Mouse (Mus musculus) stomach, postnatal 0 days (tissue): ENCODE results near the gene Spata2l. TPM values are rescaled to one million over a fixed set of nuclear protein-coding genes. Genes with fewer than 3 reads are reported as not detected.
"Not testable (repeated sequence)": the region's sequence is repeated elsewhere in the genome, so short reads cannot be mapped to it uniquely, and the experiment has no call there.

Experiments
- ATAC-seq: fragments of 200-750 bp; cut with Nextera tagmentation; 2 replicates; pipeline ENCODE4 v1.8.0; 2017; ENCODE audit not compliant: low FRiP score, low TSS enrichment
- DNase-seq: peaks from one replicate; pipeline ENCODE4 v3.0.0-alpha.2; 2016; ENCODE audit warnings: low spot score
- H3K27ac ChIP-seq: fragments of 300-500 bp; sonication (generic); replicated peaks from 2 replicates; pipeline ENCODE4 v1.5.1; 2014; ENCODE audit warnings: mild to moderate bottlenecking, control low read depth
- H3K27me3 ChIP-seq: fragments of 300-500 bp; sonication (generic); 2 replicates; pipeline ENCODE4 v1.6.1; 2014; ENCODE audit warnings: low read length; ENCODE audit not compliant: control insufficient read depth, insufficient read depth
- H3K36me3 ChIP-seq: fragments of 300-500 bp; sonication (generic); 2 replicates; pipeline ENCODE4 v1.6.1; 2014; ENCODE audit warnings: low read length, mixed read lengths; ENCODE audit not compliant: control insufficient read depth, insufficient read depth
- H3K4me1 ChIP-seq: fragments of 300-500 bp; sonication (generic); replicated peaks from 2 replicates; pipeline ENCODE4 v1.6.1; 2014; ENCODE audit warnings: antibody characterized with exemption; ENCODE audit not compliant: control insufficient read depth, insufficient read depth
- H3K4me2 ChIP-seq: fragments of 300-500 bp; sonication (generic); replicated peaks from 2 replicates; pipeline ENCODE4 v1.6.1; 2014; ENCODE audit warnings: low read depth, mild to moderate bottlenecking, control low read depth, moderate library complexity
- H3K4me3 ChIP-seq: fragments of 300-500 bp; sonication (generic); 2 replicates; pipeline ENCODE4 v1.5.1; 2014; ENCODE audit warnings: low read depth, low read length, control low read depth
- H3K9ac ChIP-seq: fragments of 300-500 bp; sonication (generic); 2 replicates; pipeline ENCODE4 v1.6.1; 2014; ENCODE audit warnings: mild to moderate bottlenecking, low read length, control low read depth, mixed read lengths
- H3K9me3 ChIP-seq: fragments of 300-500 bp; sonication (generic); 2 replicates; pipeline ENCODE4 v1.6.1; 2016; ENCODE audit warnings: low read length; ENCODE audit not compliant: control insufficient read depth
- CTCF ChIP-seq: IDR thresholded peaks from 2 replicates; pipeline ENCODE4 v1.5.1; 2016; ENCODE audit warnings: antibody characterized with exemption, low read depth, mild to moderate bottlenecking, moderate library complexity
- EP300 ChIP-seq: optimal IDR thresholded peaks from 2 replicates; pipeline ENCODE3; 2016; ENCODE audit warnings: antibody characterized with exemption
- WGBS: fragments of 180-500 bp; shearing (Covaris S2); extraction: QIAGEN DNeasy Blood & Tissue Kit; methylation state at CpG from one replicate; pipeline ENCODE4 v1.1.7; 2014; 5-methylcytosine and 5-hydroxymethylcytosine counted together
- polyA plus RNA-seq: library from polyadenylated mRNA; unstranded; fragments of >200 nt; fragmentation: Nextera tagmentation; extraction: Ambion mirVana; gene quantifications from 2 replicates; pipeline ENCODE4 v1.2.1, GENCODE M21; 2015

Spata2l gene
- polyA plus RNA-seq, 1 experiment from 2014 or later = 3.1 TPM

- Histone ChIP-seq H3K27me3 (no peaks in the 10 kb centered on the region), H3K27ac (no peak overlapping the region), H3K9ac (no peak overlapping the region), H3K36me3 (peaks cover 33% of the 10 kb centered on the region), H3K4me1 (no peaks in the 10 kb centered on the region), H3K4me2 (no peak overlapping the region), H3K4me3 (no peak overlapping the region), H3K9me3 (no peaks in the 10 kb centered on the region)
- DNase-seq = no peak
- WGBS = 76% methylated on average over 14 of the region's 14 CpGs
- peak; percentile 15; the same call in 1 of the 2 replicates for ATAC-seq
- TF ChIP-seq EP300 (no peak), CTCF (no peak)
These were observed 32.1 kb upstream of the Spata2l start for GRCm38 (mm10) chr8:123267926-123268656.

- not testable (repeated sequence) for H3K4me1 ChIP-seq, H3K27ac ChIP-seq, H3K9ac ChIP-seq, DNase-seq, H3K27me3 ChIP-seq, ATAC-seq, H3K4me3 ChIP-seq, H3K4me2 ChIP-seq, H3K9me3 ChIP-seq
- 90% methylated on average over 8 of the region's 8 CpGs for WGBS
- H3K36me3 ChIP-seq = peaks cover 28% of the 10 kb centered on the region
These were observed 21.6 kb upstream of the Spata2l start for GRCm38 (mm10) chr8:123257593-123257992.

GRCm38 (mm10) chr8:123257114-123257513, 21.1 kb upstream of the Spata2l start:
- Histone ChIP-seq H3K27ac (no peak overlapping the region), H3K27me3 (no peaks in the 10 kb centered on the region), H3K36me3 (peaks cover 28% of the 10 kb centered on the region), H3K4me3 (no peak overlapping the region), H3K4me1 (no peaks in the 10 kb centered on the region; the same call in none of the 2 replicates), H3K9ac (no peak overlapping the region), H3K4me2 (no peak overlapping the region), H3K9me3 (no peaks in the 10 kb centered on the region)
- DNase-seq = no peak
- no peak for ATAC-seq
- WGBS = 89% methylated on average over 3 of the region's 3 CpGs
- no peak for TF ChIP-seq EP300
- no peak for TF ChIP-seq CTCF

- peaks cover 29% of the 10 kb centered on the region for H3K36me3 ChIP-seq
- TF ChIP-seq CTCF (peak; percentile 49), EP300 (no peak)
These were observed 19.1 kb upstream of the Spata2l start for GRCm38 (mm10) chr8:123255170-123255569.

GRCm38 (mm10) chr8:123254099-123254885, 18.3 kb upstream of the Spata2l start, which contains the start of the genes Zfp276 and Vps9d1:
Gene Zfp276 (plus strand): TSS chr8:123254195.
Gene Vps9d1 (minus strand): TSS chr8:123254348.
- H3K9me3 ChIP-seq = no peaks in the 10 kb centered on the region
- peak within 1 kb of the TSS; percentile 94 for H3K4me2 ChIP-seq
- WGBS = under 1% methylated on average over 82 of the region's 99 CpGs
- H3K27me3 ChIP-seq = no peaks in the 10 kb centered on the region
- ATAC-seq (peak; percentile 96), DNase-seq (peak; percentile 89)
- H3K4me1 ChIP-seq = no peaks in the 10 kb centered on the region; the same call in none of the 2 replicates
- peak within 1 kb of the TSS; percentile 97 for H3K4me3 ChIP-seq
- peak within 1 kb of the TSS; percentile 94 for H3K27ac ChIP-seq
- TF ChIP-seq EP300 (no peak), CTCF (no peak; the same call in 1 of the 2 replicates)
- H3K36me3 ChIP-seq = peaks cover 27% of the 10 kb centered on the region
- H3K9ac ChIP-seq = peak within 1 kb of the TSS; percentile 96

More at GRCm38 (mm10) chr8:123255170-123255569, 19.1 kb upstream of the Spata2l start:
- no peaks in the 10 kb centered on the region; the same call in none of the 2 replicates for H3K4me1 ChIP-seq
- no peak overlapping the region for H3K27ac ChIP-seq
- 63% methylated on average over 6 of the region's 6 CpGs for WGBS
- H3K9ac ChIP-seq = peak overlapping the region; percentile 96
- H3K27me3 ChIP-seq = no peaks in the 10 kb centered on the region
- no peak for DNase-seq
- peak overlapping the region; percentile 97 for H3K4me3 ChIP-seq
- peak overlapping the region; percentile 94 for H3K4me2 ChIP-seq
- H3K9me3 ChIP-seq = no peaks in the 10 kb centered on the region
- no peak for ATAC-seq
